Mouse (Mus musculus): ENCODE results near the gene Kdm8.
A peak's percentile ranks its signal among the peaks of the same experiment; 100 is the strongest.

The Kdm8 gene

DNA sequence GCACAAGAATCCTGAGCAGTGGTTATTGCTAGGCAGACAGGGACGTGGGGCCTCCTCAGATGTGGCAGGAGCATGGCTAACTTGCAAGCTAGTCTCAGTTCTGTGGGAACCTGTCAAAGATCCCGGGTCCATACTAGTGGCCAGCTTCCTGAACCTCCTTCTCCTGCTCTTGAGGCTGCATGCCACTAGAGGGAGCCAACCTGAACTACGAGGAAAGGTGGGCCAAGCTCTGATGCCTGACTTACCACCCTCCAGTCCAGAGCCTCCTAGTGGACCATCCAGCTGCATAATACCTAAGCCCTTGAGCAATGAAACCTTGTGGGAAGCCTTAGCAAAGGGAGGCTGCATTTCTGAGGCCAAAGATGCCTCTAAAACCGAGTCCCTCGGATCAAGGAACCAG, 25.5 kb downstream of the Kdm8 start:
- DNase-seq, result peak; percentile 96

DNA sequence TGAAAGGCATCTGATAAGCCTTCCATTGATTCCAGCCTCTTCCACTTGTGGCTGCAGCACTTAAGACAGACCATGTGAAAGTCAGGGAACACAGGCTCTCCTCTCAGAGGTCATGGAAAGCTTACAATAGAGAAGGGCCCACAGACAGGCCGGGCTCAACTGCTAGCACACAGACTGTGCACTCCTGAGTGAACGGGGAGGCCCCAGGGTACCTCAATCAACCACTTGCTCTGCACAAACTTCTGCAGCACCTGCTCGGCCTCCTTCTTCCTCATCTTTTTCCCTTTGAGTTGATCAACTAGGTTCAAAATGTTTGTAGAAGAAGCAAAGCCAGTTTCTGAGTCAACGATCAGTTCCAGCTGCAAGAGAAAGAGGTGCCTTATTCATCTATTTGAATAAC, 26.4 kb downstream of the Kdm8 start:
- no peak for DNase-seq

DNA sequence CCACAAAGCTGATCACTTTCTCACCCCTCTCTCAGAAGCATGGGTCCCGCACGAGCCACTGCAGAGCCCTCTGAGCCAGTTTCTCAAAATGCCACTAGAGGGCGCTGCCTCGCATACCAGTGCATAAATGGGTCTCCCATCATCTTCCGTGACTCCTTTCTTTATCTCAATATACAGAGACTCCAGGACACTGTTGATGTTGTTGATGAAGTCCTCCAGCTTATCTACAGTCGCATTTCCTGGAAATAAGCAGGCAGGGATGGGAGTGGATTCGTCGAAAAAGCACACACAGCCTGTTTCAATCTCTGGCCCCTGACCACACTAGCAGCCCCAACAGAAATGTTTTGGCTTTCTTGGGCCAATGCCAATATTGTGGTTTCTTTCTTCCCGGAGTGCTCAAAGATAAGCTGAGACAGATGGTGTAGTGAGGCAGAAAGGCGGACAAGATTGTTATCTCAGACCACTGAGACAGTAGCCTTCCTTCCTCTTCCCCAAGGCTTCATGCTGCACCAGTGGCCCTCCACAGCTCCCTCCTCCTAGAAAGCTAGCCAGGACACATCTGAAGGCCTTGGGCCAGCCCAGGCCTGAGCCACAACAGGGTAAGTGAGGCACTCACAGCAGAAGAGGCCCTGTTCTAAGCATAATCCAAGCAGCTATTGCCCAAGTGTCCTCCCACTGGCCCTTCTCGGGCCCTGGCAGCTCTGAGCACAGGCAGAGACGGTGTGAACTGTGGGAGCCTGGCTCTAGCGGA, 27.7 kb downstream of the Kdm8 start:
- DNase-seq, result peak; percentile 99

DNA sequence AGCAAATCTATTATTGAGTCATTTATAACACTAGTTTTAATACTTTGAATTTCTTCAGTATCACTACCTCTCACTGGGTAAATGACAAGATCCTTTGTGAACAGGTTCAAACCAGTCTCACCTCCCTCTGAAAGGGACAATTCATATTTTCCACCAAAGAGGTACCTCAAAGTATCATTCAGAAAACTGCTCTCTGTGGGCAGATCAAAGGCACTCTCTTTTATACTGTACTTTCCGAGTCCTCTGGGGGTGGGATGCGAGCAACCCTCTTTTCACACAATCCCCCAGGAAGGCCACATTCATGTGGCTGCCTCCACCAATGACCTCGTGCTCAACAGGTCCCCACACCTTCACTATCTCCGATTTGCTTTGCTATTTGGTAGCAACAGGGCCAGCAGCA, 30.1 kb downstream of the Kdm8 start:
- DNase-seq, result no peak

DNA sequence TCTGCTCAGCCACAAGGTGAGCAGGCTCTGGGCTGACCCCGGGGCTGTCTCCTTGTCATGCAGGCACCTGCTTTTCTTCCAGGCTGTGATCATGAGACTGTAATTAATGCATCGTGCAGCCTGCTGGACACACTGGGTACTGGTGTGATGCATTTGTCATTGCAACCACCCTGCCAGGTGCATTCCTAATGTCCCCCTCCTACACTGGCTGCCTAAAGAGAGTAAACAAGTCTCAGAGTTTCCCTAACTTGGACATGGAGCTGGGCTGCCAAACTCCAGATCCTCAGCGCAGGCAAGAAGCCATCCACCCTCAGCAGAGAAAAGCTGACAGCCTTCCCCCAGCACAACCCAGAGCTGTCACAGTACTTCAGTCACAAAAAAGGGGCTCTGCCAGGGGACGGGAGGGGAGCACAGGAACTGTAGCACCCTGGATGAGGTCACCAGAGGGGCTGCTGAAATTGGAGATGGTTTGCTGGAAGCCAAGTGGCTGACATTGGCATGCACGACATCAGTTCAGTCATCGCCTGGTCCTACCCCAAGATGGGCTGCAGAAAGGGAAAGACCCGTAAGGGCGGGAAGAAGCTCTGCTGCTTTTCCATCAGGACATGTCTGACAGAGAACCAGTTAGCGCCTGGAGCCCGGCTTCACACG, 31.2 kb downstream of the Kdm8 start:
- peak; percentile 96 for DNase-seq

DNA sequence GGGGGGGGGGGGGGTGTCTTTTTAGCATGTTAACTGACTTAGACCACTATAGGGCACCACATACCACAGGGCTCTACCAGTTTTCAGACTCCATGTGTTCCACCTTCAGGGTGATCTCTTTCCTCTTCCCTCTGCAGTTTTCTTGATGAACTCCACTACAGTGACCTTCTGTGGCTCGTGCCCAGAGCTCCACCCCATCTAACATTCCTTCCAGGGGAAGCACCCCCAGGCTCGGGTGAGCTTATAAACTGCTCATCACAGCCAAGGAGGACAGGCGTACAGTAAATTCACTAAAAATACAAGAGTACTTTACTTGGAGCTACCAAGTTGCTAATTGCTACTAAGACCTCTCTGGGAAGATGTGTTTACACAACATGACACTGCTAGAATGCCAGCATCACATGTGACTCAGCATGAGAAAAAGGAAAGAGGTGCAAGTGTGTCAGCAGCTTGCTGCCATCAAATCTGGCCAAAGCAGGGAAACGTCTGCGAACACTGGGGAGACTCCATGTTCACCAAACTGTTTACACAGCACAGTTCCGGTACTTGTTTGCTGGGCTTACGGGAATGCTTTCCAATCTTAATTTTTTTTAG, 34.0 kb downstream of the Kdm8 start:
- no peak for DNase-seq

DNA sequence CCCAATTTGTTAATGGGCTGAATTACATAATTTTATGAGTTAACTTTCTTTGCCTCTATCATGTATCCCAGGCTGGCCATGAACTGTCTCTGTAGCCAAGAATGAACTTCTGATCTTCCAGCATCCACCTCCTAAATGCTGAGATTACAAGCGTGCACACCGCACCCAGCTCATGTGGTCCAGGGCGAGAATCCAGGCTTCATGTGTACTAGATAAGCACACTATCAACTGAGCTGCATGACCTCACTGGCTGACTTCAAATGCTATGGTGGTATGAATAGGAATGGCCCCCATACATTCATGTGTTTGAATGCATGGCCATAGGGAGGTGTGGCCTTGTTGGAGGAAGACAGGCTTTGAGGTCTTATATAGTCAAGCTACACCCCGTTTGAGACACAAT, 36.0 kb downstream of the Kdm8 start:
- DNase-seq, result no peak

DNA sequence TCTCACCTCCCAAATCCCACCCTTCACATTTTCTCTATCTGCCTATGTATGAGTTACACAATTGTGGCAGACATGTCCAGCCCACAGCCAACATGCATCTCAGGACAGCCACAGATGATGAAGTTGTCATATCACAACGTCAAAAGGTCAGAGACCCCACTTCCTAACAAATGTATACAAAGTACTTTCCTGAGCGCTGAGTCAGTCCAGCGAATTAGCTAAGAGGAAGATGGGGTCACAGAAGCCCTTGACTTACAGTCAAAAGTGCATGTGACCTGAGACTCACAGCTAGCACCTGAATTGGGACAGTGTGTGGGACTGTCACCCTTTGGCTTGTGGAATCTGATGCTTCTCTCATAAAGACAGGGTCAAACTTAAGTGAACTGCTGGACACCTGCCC, 37.9 kb downstream of the Kdm8 start:
- DNase-seq, result no peak

DNA sequence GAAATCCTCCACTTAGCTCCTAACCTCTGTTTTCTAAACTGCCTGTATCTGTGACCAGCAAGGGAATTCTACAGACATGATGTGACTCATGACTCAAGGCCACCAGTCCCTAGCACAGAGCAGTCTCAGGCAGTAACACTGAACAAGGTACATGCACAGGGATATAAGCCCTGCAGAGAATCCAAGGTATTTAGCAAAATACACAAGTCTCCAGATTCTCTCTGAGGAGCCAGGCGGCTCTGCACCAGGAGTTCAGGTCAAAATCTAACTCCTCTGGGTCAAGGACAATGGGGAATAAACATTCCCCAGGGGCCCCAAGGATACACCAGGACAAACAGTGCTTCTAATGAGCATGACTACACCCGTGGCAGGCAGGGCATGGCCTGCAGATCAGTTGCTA, 38.4 kb downstream of the Kdm8 start:
- DNase-seq, result no peak

DNA sequence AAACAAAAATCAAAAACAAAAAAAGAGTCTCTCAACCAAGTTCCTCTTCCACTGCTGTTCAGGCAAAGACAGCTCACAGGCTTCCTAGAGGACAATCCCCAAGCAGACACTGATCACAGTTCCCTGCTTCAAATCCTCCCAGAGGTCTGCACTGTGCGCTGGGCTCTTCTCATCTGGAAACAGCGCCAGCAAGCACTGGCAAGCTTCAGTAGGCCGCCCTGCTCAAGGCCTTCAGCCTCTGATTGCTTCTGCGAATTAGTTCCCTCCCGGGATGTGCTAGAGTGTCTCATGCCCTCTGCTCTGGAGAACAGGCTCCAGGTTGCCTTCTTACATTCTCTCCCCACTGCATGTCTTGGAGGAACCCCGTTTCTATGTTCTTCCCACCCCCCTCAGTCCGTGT, 40.3 kb downstream of the Kdm8 start:
- DNase-seq, result no peak

DNA sequence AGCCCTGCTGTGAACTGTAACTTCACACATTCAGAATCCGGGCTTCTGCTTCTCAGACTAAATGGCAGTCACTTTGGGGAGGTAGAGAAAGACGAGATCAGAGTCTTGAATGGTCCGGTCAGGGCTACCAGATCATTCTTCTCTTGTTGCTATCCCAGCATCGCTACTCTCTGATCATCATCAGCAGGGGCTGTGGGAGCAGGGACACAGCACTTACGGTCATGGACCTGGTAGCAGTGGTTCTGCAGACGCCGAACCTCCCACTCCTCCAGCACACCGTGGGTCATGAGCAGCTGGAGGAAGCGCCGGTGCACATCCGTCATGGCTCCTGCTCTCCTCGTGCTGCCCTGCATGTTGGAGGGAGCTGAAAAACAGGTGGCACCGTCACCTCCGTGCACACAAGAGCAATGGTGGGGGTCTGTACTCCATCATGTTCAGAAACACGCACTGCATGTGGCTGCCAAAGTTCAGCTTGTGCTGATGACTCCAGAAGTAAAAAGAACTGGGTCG, 41.7 kb downstream of the Kdm8 start:
- no peak for DNase-seq

DNA sequence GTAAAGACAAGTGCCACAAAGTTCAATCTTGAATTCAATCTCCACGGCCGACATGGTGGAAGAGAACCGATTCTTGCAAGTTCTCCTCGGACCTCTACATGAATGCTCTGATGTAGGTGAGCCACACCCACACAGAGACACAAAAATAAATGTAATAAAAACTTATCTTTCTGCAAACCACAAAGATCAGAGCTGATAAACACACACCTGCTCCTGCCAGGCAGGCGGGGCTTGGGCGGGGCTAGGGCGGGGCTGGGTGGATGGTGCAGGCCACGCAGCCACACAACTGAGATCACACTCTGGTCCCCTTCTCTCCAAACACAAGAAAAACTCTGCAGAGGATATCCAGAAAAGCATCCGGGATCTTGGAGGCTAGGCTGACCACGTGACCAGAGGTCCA, 42.6 kb downstream of the Kdm8 start:
- no peak for DNase-seq

DNA sequence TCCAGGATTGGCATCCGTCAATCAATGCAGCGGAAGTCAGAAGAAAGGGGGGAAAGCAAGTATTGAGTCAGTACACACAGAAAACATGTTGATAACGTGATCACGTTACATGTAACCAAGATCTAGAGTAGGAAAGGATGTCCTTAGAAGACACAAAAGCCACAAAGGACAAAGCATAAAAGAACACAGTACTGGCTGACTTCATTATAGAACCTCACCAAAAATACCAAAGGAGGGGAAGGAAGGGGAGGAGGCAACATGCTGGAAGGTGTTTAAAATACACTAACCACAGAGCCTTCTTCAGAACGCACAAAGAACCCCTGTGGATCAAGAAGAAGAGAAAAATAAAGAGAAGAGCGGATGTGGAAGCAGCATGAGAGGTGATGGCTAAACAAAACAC, 44.2 kb downstream of the Kdm8 start:
- DNase-seq, result no peak

DNA sequence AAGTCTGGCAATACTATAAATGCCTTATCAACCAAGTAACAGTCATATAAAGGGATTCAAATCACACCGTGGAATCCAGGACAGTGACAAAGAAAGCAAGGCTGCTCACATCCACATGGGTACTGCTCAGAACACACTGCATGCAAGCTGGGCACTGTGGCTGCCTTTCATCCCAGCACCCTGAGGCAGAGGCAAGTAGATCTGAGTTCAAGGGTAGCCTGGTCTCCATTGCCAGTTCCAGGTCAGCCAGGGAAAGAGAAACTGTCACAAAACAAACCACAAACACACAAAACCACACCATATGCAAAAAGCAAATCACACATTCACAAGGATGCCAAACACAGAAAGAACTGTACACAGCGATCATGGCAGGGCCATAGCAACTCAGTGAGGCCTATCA, 45.2 kb downstream of the Kdm8 start:
- DNase-seq, result no peak

DNA sequence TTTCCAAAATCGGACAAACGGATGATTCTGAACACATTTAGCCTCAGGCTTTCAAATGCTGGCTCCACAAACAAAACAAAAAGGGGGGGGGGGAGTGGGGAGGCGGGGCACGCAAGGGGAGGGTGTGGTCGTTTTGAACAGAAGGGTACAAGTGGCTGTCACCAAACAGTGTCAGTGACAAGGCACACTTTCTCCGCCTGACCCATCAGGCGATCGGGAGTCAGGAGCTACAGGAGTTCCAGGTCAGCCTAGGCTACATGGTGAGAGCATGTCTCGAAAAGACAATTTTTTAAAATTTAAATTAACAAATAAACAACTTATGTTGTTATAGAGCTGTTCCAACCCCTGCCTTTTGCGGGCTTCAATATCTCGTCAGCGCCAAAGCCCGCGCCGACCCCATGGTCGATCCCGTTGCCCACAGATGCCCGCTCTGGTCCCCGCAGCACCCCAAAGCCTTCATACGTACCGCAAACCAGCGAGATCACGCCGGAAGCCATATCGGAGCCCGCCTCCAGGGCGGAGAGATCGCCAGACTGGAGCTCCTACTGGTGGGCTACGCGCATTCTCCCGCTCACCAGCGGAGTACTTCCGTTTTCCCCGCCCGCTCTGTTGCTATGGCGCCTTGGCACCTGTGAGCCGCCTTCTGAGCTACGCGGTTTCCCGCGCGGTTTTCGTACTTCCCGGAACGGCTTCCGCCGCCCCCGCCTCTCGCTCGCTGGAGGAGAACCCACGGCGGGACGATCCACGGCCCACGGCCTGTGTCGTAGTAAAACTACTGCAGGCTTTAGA, 46.7 kb downstream of the Kdm8 start, which contains the start of gene Nsmce1:
TSS of gene Nsmce1 (minus strand) at position 650 of the 789 bp plus-strand sequence.
- DNase-seq, result peak; percentile 100

DNA sequence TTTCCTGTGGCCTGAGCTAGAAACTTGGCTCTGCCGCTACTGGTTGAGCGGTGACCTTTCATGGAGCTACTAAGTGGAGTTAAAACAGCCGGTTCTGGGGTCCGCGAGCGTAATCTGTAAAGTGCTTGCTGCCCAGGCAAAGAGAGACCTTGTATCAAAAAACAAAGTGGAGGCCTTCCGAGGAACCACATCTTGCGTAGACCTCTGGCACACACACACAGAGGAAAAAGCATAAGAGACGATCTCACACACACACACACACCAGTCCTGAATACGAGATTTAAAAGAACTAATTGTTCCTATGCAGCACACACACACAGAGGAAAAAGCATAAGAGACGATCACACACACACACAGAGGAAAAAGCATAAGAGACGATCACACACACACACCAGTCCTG, 47.3 kb downstream of the Kdm8 start:
- no peak for DNase-seq

DNA sequence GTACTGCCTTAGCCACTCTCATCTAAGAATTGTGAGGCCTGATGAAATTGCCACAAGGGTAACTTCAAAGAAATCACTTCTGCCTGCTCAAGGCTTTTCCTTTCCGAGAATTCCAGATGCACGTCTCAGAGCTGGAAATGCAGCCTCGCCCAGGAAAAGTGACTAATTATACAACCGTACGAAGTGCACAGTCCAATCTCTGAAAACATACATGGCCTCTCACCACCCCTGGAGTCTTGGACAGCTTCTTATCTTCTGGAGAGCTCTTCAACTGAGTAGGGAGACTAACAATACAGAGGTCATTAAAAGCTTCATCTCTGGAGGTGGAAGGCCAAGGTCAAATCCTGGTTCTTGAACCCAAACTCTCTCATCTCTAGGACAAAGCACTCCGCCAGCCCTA, 48.1 kb downstream of the Kdm8 start:
- DNase-seq, result peak; percentile 93

DNA sequence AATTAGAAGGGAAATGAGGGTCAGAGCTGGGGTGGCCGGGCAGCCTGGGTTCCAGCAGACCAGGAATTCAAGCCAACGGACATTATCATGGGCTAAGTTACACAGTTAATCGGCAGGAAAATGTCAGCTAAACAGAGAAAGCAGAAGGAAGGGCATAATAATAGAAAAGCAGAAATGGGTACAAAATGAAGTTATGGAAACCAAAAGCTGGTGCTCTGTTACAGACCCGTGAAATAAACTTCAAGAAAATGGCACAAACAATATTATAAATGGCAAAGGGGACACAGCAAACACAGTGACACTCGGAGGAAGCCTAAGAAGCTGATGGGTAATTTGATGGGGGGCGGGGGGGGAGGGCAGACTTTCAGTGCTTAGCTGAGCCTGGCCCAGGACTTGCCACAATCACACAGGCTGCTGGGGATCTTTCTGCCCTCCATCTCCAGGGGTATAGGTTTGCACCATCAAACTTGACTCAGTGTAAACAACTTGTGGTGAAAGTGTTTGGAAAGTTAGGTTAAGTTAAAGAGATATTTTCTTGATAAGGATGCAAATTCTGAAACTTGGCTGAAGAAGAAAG, 51.5 kb downstream of the Kdm8 start:
- DNase-seq, result no peak

DNA sequence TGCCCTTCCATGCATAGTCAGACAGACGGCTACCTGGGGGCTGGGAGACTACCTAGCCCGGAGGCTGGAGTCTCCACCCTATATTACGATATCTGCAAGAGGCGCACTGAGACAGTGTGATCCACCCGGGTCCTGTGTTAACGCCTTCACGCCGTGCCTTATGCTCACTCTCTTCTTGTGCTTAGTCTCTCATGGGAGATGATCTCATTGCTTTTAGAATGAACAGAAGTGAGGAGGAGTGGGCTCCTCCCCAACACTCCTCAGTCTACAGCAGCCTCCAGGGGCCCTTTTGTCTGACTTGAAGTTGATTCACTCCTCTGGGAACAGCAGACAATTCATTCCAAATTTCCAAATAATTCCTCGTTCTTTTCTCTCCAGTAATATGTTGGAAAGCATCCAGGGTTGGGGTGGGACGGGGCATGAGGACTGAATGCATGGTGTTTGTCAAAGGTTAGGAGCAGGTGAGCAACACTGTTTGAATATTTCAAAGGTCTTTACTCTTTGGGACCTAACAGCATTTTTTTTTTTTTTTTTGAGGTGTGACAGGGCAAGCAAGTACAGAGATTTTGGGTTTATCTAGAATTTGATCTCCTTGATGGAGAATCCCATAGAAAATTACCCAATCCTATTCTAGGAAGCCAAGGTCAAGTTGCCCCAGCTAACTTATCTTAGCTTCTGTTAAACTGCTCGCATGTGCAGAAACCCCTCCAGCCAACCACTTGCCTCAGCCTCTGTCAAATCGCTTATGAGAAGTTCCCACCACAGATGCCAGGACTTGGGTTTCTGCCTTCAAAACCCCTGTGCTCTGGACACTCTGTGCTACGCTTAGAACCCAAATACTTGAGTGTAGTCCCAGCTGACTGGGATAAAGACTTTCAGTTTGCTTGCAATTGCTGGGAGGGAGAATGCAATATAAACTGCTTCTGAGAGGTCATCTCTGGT, 55.7 kb downstream of the Kdm8 start:
- DNase-seq, result peak; percentile 95

DNA sequence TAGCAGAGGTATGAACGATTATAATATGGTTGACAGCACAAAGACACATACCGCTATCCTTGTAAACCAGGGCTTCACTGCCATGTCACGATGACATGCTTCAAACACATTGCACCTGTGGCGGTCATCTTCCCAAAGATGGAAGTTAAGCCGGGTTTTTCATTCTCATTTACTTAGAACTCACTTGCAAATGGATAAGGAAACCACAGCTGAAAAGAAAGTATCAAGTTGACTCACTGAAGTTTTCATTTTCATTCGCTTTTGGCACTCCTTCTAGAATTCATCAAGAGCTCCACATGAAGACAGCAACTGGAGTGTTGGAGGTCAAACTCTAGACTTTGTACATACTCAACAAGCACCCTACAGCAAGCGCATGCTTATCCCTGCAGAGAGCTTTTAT, 56.4 kb downstream of the Kdm8 start:
- no peak for DNase-seq

DNA sequence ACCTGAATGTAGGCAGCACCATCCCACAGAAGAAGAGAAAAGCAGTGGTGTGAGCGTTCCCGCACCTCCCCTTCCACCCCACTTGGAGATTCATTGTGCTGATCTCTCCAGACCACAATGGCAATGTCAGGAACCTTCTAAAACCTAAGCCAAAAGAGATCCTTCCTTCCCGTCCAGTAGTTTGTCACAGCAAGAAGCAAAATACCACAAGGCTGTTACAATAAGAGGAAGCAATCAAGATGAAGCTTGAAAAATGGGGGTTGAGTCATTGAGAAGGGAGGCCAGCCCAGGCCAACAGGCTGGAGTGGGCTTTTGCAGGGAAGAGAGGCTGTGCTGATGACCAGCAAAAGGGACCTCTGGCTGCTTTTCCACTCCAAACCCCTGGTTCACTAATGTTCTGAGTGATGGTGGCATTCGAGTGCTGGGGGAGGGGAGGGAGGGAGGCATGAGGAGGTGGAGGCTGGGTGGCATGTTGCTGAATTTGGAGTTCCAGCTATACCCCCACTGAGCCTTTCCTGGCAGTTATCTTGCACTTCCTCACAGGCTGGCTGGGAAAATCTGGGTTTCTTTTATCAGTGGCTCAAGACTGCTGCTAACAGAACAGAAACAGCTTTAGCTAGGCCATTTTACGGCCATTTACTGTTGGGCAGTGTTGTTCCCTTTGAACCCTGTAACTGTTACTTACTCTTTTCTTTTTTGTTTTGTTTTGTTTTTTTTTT, 59.1 kb downstream of the Kdm8 start:
- DNase-seq, result peak; percentile 95
